Mouse (Mus musculus): ENCODE measurements around the gene Add1. TPM values are rescaled to one million over a fixed set of nuclear protein-coding genes. Genes with fewer than 3 reads are reported as not detected.

The Add1 gene
- polyA plus RNA-seq, 1 experiment from 2014 or later = 69.3 TPM

GRCm38 (mm10) chr5:34633641-34634040, 60.2 kb downstream of the Add1 start:
- peak; percentile 65 for DNase-seq (ENCODE audit: low spot score)
- WGBS = 42% methylated on average over 4 of the region's 4 CpGs
- Histone ChIP-seq H3K4me1 (replicated peaks; ENCODE audit: control insufficient read depth, insufficient read depth) (no peaks in the 10 kb centered on the region; the same call in 1 of the 2 replicates), H3K4me3 (ENCODE audit: low read depth, low read length) (no peak overlapping the region), H3K27me3 (ENCODE audit: control insufficient read depth, insufficient read depth, low read length) (no peaks in the 10 kb centered on the region), H3K4me2 (replicated peaks; ENCODE audit: low read depth) (no peak overlapping the region), H3K9ac (ENCODE audit: low read length) (peak overlapping the region; percentile 41; the same call in 1 of the 2 replicates), H3K9me3 (ENCODE audit: control insufficient read depth, low read length) (no peaks in the 10 kb centered on the region), H3K36me3 (ENCODE audit: control insufficient read depth, insufficient read depth, low read length) (peaks cover 23% of the 10 kb centered on the region), H3K27ac (replicated peaks) (no peak overlapping the region)
- TF ChIP-seq EP300 (optimal IDR thresholded peaks at IDR 0.05) = no peak
- no peak for TF ChIP-seq CTCF (IDR thresholded peaks at IDR 0.05; ENCODE audit: low read depth)
- ATAC-seq (ENCODE audit: low FRiP score, low TSS enrichment) = no peak

GRCm38 (mm10) chr5:34634746-34635400, 61.4 kb downstream of the Add1 start:
- H3K4me3 ChIP-seq (ENCODE audit: low read depth, low read length) = no peak overlapping the region
- ATAC-seq (ENCODE audit: low FRiP score, low TSS enrichment) (no peak), DNase-seq (ENCODE audit: low spot score) (no peak)
- H3K36me3 ChIP-seq (ENCODE audit: control insufficient read depth, insufficient read depth, low read length) = peaks cover 28% of the 10 kb centered on the region
- no peak overlapping the region for H3K27ac ChIP-seq (replicated peaks)
- H3K9ac ChIP-seq (ENCODE audit: low read length) = no peak overlapping the region
- no peaks in the 10 kb centered on the region for H3K27me3 ChIP-seq (ENCODE audit: control insufficient read depth, insufficient read depth, low read length)
- H3K4me1 ChIP-seq (replicated peaks; ENCODE audit: control insufficient read depth, insufficient read depth) = no peaks in the 10 kb centered on the region; the same call in 1 of the 2 replicates
- 88% methylated on average over 13 of the region's 13 CpGs for WGBS
- H3K4me2 ChIP-seq (replicated peaks; ENCODE audit: low read depth) = no peak overlapping the region
- no peaks in the 10 kb centered on the region for H3K9me3 ChIP-seq (ENCODE audit: control insufficient read depth, low read length)
- TF ChIP-seq EP300 (optimal IDR thresholded peaks at IDR 0.05) (no peak), CTCF (IDR thresholded peaks at IDR 0.05; ENCODE audit: low read depth) (no peak)

DNA sequence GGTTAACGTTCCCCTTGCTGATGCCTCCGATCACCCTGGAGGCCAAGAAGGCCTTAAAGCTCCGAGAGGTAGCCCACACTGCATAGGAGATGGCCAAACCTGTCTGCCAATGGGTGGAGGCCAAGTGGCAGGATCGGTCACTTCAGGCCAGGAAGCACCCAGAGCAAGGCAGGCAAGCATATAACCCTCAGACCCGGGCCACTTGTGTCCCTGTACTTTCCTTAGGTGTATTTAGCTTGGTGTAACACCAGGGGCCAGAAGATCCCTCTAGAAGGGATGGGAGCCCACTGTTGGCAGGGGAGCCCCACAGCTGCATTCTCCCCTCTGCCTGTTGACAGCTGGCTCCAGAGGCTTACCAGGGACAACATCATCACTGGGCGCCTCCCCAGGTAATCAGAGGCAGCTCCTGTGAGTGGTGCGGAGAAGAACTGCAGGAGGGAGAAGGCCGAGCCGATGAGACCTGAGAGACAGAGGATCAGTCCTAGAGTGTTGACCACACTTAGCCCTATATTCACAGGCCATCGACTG, 62.3 kb downstream of the Add1 start:
- no peaks in the 10 kb centered on the region for H3K9me3 ChIP-seq (ENCODE audit: control insufficient read depth, low read length)
- no peaks in the 10 kb centered on the region; the same call in 1 of the 2 replicates for H3K4me1 ChIP-seq (replicated peaks; ENCODE audit: control insufficient read depth, insufficient read depth)
- ATAC-seq (ENCODE audit: low FRiP score, low TSS enrichment) (no peak), DNase-seq (ENCODE audit: low spot score) (peak; percentile 18)
- peak overlapping the region; percentile 64 for H3K4me3 ChIP-seq (ENCODE audit: low read depth, low read length)
- H3K27ac ChIP-seq (replicated peaks) = 0 out of 2 replicates have a peak overlapping the region, but pooled peaks have one; percentile 30
- 55% methylated on average over 10 of the region's 10 CpGs for WGBS
- peak overlapping the region; percentile 74 for H3K9ac ChIP-seq (ENCODE audit: low read length)
- H3K4me2 ChIP-seq (replicated peaks; ENCODE audit: low read depth) = peak overlapping the region; percentile 93
- H3K27me3 ChIP-seq (ENCODE audit: control insufficient read depth, insufficient read depth, low read length) = no peaks in the 10 kb centered on the region
- TF ChIP-seq CTCF (IDR thresholded peaks at IDR 0.05; ENCODE audit: low read depth) (0 out of 2 replicates have a peak, but pooled peaks have one; percentile 7), EP300 (optimal IDR thresholded peaks at IDR 0.05) (no peak)
- H3K36me3 ChIP-seq (ENCODE audit: control insufficient read depth, insufficient read depth, low read length) = peaks cover 23% of the 10 kb centered on the region

DNA sequence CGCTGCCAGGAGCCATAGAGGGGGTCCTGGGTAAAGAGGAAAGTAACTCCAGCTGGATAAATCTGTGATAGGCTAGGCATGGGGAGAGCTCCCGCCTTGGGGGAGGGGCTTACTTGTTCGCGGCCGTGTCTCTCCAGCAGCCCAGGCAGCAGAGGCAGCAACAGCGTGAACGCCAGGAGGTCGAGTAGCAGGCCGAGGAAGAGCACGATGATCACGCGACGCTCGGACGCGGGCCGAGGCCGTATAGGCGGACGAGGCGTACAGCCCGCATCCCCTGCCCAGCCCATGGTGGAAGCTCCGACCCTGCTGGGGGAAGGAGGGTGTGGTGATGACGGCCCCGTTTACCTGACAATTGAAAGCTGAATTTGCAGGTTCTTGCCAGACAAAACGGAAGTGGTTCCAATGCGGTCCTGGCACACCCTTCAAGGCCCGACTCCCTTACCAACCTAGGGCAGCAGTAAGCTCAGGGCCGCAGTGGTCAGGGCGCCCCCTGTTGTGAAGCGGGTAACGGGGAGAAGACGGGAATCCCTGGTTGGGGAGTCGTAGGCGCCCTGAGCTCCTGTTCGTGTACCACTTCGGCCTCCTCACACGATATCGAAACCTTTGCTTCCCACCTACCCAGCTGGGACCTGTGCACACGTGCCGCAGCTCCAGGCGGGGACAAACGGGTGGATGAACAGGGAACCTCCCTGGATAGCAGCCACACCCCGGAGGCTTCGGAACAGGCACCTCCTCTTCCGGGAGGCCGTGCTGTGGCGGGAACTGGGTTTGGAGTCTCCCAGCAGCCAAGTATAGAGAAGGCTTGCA, 63.2 kb downstream of the Add1 start, which contains the start of gene Mfsd10:
Gene Mfsd10 (minus strand): TSS at position 732 of the 807 bp plus-strand sequence.
- Histone ChIP-seq H3K9ac (ENCODE audit: low read length) (peak within 1 kb of the TSS; percentile 74), H3K27me3 (ENCODE audit: control insufficient read depth, insufficient read depth, low read length) (no peaks in the 10 kb centered on the region), H3K4me3 (ENCODE audit: low read depth, low read length) (peak within 1 kb of the TSS; percentile 64), H3K9me3 (ENCODE audit: control insufficient read depth, low read length) (no peaks in the 10 kb centered on the region), H3K27ac (replicated peaks) (peak within 1 kb of the TSS; percentile 85), H3K4me2 (replicated peaks; ENCODE audit: low read depth) (peak within 1 kb of the TSS; percentile 93), H3K36me3 (ENCODE audit: control insufficient read depth, insufficient read depth, low read length) (peaks cover 20% of the 10 kb centered on the region), H3K4me1 (replicated peaks; ENCODE audit: control insufficient read depth, insufficient read depth) (no peaks in the 10 kb centered on the region; the same call in 1 of the 2 replicates)
- TF ChIP-seq CTCF (IDR thresholded peaks at IDR 0.05; ENCODE audit: low read depth) = peak; percentile 67
- no peak for TF ChIP-seq EP300 (optimal IDR thresholded peaks at IDR 0.05)
- ATAC-seq (ENCODE audit: low FRiP score, low TSS enrichment) = peak; percentile 88
- peak; percentile 85 for DNase-seq (ENCODE audit: low spot score)
- under 1% methylated on average over 48 of the region's 48 CpGs for WGBS

GRCm38 (mm10) chr5:34637591-34638156, 64.2 kb downstream of the Add1 start:
- H3K9ac ChIP-seq (ENCODE audit: low read length) = no peak overlapping the region
- DNase-seq (ENCODE audit: low spot score) (no peak), ATAC-seq (ENCODE audit: low FRiP score, low TSS enrichment) (no peak)
- H3K36me3 ChIP-seq (ENCODE audit: control insufficient read depth, insufficient read depth, low read length) = peaks cover 22% of the 10 kb centered on the region
- 76% methylated on average over 7 of the region's 7 CpGs for WGBS
- peak overlapping the region; percentile 93 for H3K4me2 ChIP-seq (replicated peaks; ENCODE audit: low read depth)
- no peaks in the 10 kb centered on the region; the same call in 1 of the 2 replicates for H3K4me1 ChIP-seq (replicated peaks; ENCODE audit: control insufficient read depth, insufficient read depth)
- no peaks in the 10 kb centered on the region for H3K9me3 ChIP-seq (ENCODE audit: control insufficient read depth, low read length)
- no peaks in the 10 kb centered on the region for H3K27me3 ChIP-seq (ENCODE audit: control insufficient read depth, insufficient read depth, low read length)
- peak overlapping the region; percentile 49; the same call in 1 of the 2 replicates for H3K27ac ChIP-seq (replicated peaks)
- TF ChIP-seq CTCF (IDR thresholded peaks at IDR 0.05; ENCODE audit: low read depth) = no peak
- TF ChIP-seq EP300 (optimal IDR thresholded peaks at IDR 0.05) = no peak
- no peak overlapping the region for H3K4me3 ChIP-seq (ENCODE audit: low read depth, low read length)

Data from stomach, postnatal 0 days (tissue).